Mouse (Mus musculus): ENCODE measurements around the gene Sipa1l2. TPM values are rescaled to one million over a fixed set of nuclear protein-coding genes. Genes with fewer than 3 reads are reported as not detected.
"Not testable (repeated sequence)": the region's sequence is repeated elsewhere in the genome, so short reads cannot be mapped to it uniquely, and the experiment has no call there.

Gene Sipa1l2
- total RNA-seq, 2 experiments from 2014 or later = 7.4 to 11.6 TPM

GRCm38 (mm10) chr8:125542893-125543613 lies 26.6 kb downstream of the Sipa1l2 start:
- ATAC-seq (ENCODE audit: poor library complexity, severe bottlenecking) = peak; percentile 82

- no peak for ATAC-seq (ENCODE audit: poor library complexity, severe bottlenecking)
Observed at GRCm38 (mm10) chr8:125539056-125540013, 30.3 kb downstream of the Sipa1l2 start.

- ATAC-seq (ENCODE audit: poor library complexity, severe bottlenecking) = no peak
Observed at GRCm38 (mm10) chr8:125538265-125538664, 31.3 kb downstream of the Sipa1l2 start.

GRCm38 (mm10) chr8:125533709-125534108 lies 35.9 kb downstream of the Sipa1l2 start:
- no peak for ATAC-seq (ENCODE audit: poor library complexity, severe bottlenecking)

GRCm38 (mm10) chr8:125532953-125533352 lies 36.7 kb downstream of the Sipa1l2 start:
- ATAC-seq (ENCODE audit: poor library complexity, severe bottlenecking) = no peak

GRCm38 (mm10) chr8:125532177-125532576 lies 37.4 kb downstream of the Sipa1l2 start:
- ATAC-seq (ENCODE audit: poor library complexity, severe bottlenecking) = peak; percentile 3; the same call in 1 of the 2 replicates

GRCm38 (mm10) chr8:125531640-125532039 lies 38.0 kb downstream of the Sipa1l2 start:
- peak; percentile 89 for ATAC-seq (ENCODE audit: poor library complexity, severe bottlenecking)

DNA sequence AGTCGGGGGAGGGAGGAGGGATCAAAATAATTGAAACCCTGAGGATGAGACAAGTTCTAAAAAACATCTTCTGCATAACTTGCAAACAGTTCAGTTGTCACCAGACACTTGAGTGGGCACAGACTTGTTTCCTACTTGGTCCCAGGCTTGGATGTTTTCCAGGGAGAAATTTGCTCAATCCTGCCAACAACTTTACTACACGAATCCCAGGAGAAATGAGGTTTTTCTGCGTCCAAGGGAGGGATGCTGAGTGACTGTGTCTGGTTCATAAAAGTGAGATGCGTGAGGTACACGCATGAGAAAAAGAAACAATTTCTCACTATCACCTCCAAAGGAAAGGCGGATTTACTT lies 38.5 kb downstream of the Sipa1l2 start:
- ATAC-seq (ENCODE audit: poor library complexity, severe bottlenecking) = no peak

DNA sequence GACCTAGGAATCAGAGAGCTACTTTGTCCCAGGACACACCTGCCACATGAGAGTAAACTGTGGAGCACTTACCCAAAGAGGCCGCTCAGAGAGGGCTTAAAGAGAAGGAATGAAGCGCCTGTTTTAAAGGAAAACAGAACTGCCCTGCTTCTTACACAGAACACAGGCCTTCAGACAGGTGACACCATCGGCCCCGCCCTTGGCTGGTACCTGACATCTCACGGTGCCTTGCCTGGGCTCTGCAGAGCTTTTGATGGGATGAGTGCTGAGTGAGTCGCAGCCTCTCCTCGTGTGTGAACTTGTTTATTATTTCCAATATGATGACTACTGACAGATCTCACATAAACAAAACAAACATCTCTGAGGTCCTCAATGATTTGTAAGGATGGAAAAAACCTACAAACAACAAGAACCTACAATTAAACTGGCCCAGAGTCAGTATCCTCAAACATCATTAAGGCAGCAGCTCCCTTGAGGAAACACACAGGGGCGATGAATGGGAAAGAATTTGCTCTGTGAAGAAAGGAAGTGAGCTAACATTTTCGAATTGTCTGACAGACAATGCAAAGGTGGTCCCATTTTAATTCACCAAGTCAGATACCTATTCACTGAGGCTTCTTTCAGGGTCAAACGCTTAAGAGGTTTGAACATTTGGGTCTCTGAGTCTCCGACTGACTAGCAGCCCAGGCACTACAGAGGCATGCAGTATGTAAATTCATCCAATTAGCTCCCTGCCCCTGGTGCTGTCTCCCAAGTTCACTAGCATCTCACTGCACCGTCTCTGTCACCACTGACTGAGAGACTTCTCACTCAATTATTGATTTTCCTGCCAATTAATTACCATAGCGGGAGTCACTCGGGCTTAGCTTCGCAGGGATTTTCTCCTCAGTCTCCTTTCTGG lies 39.2 kb downstream of the Sipa1l2 start:
- ATAC-seq (ENCODE audit: poor library complexity, severe bottlenecking) = no peak

DNA sequence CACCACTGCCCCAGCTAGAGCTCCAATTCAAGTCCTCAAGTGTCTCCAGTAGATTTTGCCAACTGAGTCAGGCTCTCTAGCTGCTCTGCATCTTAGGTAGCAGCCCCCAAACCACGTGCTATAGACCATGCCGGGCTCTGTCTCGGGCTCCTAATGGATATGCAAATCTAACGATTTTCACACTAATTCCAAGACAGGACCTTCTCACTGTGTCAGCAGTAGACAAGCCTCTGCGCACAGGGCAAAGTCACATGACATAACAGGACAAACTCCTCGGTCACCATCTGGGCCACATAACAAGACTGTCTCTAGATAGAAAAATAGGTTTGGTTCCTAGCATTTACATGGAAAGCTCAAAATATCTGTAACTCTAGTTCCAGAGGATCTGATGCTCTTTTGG lies 40.6 kb downstream of the Sipa1l2 start:
- no peak for ATAC-seq (ENCODE audit: poor library complexity, severe bottlenecking)

DNA sequence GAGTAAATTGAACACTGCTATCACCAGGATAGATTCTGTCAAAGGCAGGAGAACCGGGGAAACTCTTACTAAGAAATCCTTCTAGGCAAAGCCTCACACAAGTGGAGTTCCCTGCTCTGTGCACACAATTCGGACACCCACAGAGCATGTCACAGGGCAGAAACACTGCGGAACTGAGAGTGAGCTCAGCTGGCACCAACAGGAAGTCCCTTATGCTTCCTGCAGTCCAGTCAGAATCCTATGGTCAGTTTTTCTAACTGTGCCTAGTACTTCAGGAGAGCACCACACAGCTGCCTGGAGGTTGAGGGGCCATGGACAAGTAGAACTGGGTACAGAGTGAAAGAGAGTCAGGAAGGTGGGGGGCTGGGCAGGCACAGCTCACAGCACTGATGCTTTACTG lies 41.7 kb downstream of the Sipa1l2 start:
- ATAC-seq (ENCODE audit: poor library complexity, severe bottlenecking) = peak; percentile 64

GRCm38 (mm10) chr8:125526999-125527398 lies 42.6 kb downstream of the Sipa1l2 start:
- ATAC-seq (ENCODE audit: poor library complexity, severe bottlenecking) = no peak

DNA sequence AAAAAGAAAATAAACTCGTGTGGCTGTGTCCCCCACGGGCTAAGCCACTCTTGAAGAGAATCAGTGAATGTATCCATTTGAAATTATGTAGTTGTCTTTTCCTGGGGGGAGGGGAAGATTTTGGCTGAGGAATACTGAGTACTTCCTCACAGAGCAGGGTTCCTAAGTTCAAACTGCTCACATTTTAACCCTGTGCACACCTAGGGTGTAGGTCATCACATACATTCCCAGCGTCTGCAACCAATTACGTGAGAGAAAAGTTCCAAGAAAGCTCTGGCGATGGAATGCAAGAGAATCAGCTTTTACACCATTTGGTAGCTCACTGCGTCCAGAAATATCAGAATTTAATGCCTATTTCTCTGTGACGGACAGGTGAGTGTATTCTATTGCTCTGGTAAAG lies 43.0 kb downstream of the Sipa1l2 start:
- ATAC-seq (ENCODE audit: poor library complexity, severe bottlenecking) = no peak

GRCm38 (mm10) chr8:125524479-125524878 lies 45.1 kb downstream of the Sipa1l2 start:
- no peak for ATAC-seq (ENCODE audit: poor library complexity, severe bottlenecking)

- ATAC-seq (ENCODE audit: poor library complexity, severe bottlenecking) = peak; percentile 57
Observed at GRCm38 (mm10) chr8:125523213-125523612, 46.4 kb downstream of the Sipa1l2 start.

DNA sequence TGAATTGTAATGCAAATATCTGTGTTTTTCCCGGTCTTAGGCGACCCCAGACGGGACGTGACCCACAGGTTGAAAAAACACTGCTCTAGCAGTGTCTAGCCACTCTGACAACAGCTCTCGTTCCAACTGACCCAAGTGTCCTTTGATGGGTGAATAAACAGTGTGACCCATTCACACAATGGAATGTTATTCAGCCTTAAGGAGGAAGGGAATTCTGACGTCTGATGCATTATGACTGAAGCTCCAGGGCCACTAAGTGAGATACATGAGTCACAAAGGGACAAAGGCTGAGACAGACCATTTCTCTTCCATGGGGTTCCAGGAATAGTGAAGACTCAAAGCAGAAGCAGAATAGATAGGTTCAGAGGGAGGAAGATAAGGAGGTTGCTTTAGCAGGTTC lies 47.5 kb downstream of the Sipa1l2 start:
- ATAC-seq (ENCODE audit: poor library complexity, severe bottlenecking) = no peak

DNA sequence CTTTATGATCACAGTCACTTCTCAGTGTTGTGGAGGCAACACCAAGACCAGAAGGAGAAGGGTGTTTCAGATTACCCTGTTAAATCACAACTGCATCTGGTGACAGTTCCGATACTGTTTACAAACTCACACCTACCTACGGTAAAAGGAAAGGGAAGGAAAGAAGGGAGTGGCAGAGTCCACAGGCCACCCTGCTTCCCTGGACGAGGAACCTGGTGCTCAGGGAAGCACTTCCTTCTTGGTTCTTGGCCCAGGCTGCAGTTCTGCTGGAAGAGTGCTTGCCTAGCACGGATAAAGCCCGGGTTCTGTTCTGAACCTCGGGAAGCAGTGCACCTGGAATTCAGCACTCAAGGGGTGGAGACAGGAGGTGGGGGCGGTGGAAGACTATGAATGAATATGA lies 48.5 kb downstream of the Sipa1l2 start:
- ATAC-seq (ENCODE audit: poor library complexity, severe bottlenecking) = no peak

DNA sequence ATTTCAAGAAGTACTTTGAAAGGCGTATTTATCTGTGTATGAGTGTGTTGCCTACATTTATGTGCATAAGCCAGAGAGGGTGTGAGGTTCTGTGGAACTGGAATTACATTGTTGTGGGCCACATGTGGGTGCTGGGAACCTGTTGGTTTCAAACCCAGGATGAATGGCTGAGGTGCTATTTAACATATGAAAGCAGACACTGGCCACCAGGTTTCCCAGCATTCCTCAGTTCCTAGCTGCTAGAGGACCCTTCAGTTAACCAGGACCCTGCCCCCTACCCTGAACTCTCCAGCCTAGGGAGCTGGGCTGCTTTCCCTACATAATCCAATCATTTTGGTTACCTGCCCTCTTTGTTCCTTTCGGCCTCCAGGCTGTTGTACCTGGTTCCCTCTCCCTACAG lies 49.3 kb downstream of the Sipa1l2 start:
- ATAC-seq (ENCODE audit: poor library complexity, severe bottlenecking) = not testable (repeated sequence)

- ATAC-seq (ENCODE audit: poor library complexity, severe bottlenecking) = no peak
Observed at GRCm38 (mm10) chr8:125518951-125519350, 50.7 kb downstream of the Sipa1l2 start.

- peak; percentile 87 for ATAC-seq (ENCODE audit: poor library complexity, severe bottlenecking)
Observed at GRCm38 (mm10) chr8:125518301-125518700, 51.3 kb downstream of the Sipa1l2 start.

DNA sequence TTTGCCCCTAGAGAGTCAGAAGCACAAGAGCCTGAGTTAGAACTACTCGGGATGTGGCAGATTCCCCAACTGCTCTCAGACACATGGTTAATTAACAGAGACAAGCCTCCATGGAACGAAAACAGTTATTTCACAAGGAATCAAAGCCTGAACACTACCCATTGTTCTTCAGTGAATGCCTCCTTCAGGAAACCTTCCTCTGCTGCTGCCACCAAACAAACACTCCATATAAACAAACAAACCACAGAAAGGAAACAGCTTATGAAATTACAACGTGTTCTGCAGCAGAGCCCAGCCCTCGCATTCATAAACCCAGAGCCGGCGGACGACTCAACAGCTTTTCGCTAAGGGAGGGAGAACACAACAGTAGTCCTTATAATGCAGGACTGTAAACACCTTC lies 52.2 kb downstream of the Sipa1l2 start:
- no peak for ATAC-seq (ENCODE audit: poor library complexity, severe bottlenecking)
